Mouse (Mus musculus) E14TG2a.4 (cell line): ENCODE measurements around the gene Ino80d.

Experiments
- CTCF ChIP-seq: conservative IDR thresholded peaks from 2 replicates; pipeline ENCODE4 v1.5.1; 2014; ENCODE audit warnings: low read length
- NANOG ChIP-seq: IDR thresholded peaks from 2 replicates; pipeline ENCODE4 v1.6.1; 2014; ENCODE audit warnings: borderline replicate concordance, low read length, mixed read lengths

GRCm38 (mm10) chr1:62955340-62955739, 159.1 kb downstream of the Ino80d start:
- TF ChIP-seq CTCF (no peak), NANOG (no peak)
